Mouse (Mus musculus) A20 (cell line): ENCODE measurements around the gene Olfr944.

Experiments used
- DNase-seq: peaks from one replicate; pipeline ENCODE4 v3.0.0-alpha.2; 2011; ENCODE audit warnings: low read depth, low spot score

Olfr944 gene

GRCm38 (mm10) chr9:39201620-39202019 lies at the start of gene Olfr944:
Gene Olfr944, plus strand, starts transcription at chr9:39201920.
- DNase-seq, result no peak

GRCm38 (mm10) chr9:39152401-39152800 lies 49.3 kb upstream of the Olfr944 start:
- DNase-seq, result no peak

- DNase-seq, result no peak
These were observed 35.7 kb upstream of the Olfr944 start, which contains the start of gene Olfr943 for GRCm38 (mm10) chr9:39166004-39166403. Gene Olfr943, plus strand, starts transcription at chr9:39166304.

- DNase-seq, result no peak
These were observed 48.2 kb downstream of the Olfr944 start, which contains the start of gene Olfr1537 for GRCm38 (mm10) chr9:39249894-39250293. Gene Olfr1537, minus strand, starts transcription at chr9:39249994.
